Mouse (Mus musculus) liver (tissue): Measurements from ENCODE around the gene Nt5c2.

ENCODE experiments used
- DNase-seq: peaks from one replicate; pipeline ENCODE4 v3.0.0-alpha.2; 2020; ENCODE audit warnings: mixed read lengths

The Nt5c2 gene

GRCm38 (mm10) chr19:46962841-46963240 is 52.1 kb downstream of the Nt5c2 start:
- DNase-seq: no peak

DNA sequence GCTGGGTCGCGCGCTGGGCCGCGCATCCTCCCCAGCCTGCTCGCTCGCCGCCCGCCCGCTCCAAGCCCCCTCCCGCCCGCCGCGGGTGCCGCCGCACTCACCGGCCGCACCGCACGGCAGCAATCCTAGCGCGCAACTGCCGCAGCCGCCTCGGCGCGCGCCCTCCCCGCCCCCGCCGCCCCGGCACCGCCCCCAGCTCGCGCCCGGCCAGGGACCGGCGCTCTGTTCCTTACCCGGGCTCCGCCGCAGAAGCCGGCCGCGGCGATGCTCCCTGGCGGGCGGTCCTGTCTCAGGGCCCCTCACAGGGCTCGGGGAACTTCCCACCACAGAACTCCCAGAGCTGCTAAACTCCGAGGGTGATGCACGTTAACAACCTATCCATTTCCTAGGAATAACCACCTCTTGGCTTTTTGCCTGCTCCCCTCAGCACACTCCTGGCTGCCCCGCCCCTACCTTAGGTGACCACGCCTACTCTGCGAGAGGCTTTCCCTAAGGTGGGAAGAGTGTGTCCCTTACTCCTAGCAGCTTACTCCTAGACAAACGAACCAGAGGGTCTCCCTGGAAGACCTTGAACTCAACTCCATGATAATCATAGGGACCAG is 52.7 kb downstream of the Nt5c2 start:
- peak; percentile 94 for DNase-seq

GRCm38 (mm10) chr19:46961652-46962051 is 53.3 kb downstream of the Nt5c2 start:
- peak; percentile 85 for DNase-seq

DNA sequence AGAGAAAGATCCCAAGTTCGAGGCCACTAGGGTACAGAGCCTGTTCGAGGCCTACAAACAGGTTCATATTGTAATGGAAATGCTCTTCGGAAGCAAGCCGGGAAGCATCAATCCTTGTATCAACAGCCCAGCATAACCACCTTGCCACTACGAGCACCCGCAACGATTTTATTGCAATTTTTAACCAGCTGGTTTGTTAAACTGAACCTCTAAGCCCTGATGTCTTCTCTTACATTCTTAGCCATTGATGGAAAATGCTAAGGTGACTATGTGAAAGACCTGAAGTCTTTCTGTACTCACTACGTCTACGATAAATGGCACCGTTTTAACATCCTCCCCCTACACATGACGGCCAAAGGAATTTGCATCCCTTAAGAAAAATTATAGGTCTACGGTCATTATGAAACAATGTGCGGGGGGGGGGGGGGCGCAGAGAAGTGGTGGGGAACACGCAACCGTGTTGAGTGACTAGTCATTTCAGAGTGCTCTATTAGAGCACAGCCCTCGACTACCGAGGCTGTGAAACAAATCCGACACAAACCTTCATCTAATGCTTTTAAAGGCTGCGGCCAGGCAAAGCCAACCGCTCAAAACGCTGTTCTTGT is 53.8 kb downstream of the Nt5c2 start:
- no peak for DNase-seq

- DNase-seq: no peak
Measured at GRCm38 (mm10) chr19:46960101-46961046, 54.6 kb downstream of the Nt5c2 start.

DNA sequence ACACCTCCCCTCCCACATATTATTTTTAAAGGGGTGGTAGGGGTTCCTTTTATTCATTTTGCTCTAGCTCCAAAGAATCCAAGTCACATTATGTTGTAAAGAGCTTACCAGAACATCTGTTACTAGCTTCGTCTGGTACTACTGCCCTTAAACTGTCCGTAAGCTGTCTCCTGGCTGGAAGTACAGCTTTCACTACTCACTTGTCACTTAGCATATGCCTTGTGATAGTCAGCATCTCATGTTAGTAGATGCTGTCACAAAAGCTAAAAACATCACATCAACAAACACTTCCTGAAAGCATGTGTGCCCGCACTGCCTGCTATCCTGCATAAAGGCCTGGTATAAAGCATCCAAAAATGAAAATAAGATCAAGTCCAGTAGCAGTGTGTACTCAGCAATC is 55.4 kb downstream of the Nt5c2 start:
- no peak for DNase-seq

DNA sequence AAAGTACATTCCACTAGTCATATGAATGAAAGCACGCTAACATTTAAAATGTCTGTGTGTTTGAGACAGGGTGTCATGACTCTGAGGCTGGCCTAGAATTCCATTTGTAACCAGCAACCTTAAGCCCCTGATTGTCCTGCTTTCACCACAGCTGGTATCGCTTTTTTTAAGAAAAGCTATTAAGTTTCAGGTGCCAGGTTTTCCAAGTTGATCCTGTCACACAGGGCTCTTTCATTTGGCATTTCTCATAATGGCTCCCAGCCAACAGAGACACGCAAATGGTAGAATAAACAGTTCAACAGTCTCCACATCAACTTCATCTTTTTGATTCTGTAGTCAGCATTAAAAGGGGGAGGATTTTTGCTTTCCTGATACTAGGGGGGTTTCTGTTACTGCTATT is 56.4 kb downstream of the Nt5c2 start:
- DNase-seq: no peak

GRCm38 (mm10) chr19:46957971-46958370 is 57.0 kb downstream of the Nt5c2 start:
- no peak for DNase-seq

GRCm38 (mm10) chr19:46957001-46957400 is 58.0 kb downstream of the Nt5c2 start:
- DNase-seq: peak; percentile 56

DNA sequence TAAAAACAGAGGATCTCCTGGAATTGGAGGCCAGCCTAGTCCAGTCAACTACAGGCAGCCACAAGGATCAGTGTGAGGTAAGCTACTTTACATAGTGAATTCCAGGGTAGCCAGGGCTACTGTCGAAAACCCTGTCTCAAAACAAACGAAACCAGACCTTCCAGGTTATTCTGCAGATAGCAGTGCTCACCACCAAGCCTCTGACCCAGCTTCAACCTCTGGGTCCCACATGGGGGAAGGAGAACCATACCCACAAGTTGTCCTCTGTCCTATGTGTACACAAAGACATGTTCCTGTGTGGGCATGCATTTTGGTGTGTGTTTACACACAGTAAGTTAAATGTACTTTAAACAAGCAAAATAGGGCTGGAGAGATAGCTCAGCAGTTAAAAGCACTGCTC is 58.5 kb downstream of the Nt5c2 start:
- no peak for DNase-seq

DNA sequence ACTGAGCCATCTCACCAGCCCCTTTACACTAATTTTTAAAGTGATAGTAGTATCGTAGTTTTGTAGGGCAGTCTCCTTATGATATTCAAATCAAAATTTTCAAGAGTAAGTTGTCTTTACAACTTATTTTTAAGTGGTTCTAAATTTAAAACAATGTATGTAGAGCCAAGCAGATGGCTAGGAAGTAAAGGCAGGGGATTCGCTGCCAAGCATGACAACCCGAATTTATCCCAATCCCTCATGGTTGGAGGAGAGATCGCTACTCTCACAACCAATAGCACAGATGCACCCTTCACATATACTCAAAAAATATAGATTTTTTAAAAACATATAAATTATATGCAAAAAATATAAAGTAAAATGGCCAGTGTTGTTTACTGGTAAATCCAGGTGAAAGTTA is 59.3 kb downstream of the Nt5c2 start:
- no peak for DNase-seq

DNA sequence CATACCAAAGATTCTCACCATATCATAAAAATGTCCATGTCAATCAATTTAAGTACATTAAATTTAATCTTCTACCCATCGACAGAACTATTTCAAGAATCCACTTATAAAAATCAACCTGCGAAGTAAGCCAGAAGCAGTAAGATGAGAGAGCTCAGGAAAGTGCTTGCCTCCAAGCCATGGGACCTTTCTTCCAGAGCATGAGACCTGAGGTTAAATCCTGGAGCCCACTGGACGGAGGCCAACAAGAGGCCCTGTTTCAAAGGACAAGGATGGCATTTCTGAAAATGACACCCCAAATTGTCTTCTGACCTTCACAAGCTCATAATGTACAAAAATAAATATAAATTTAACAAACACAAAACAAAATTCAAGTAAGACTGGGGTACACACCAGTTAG is 61.4 kb downstream of the Nt5c2 start:
- no peak for DNase-seq

DNA sequence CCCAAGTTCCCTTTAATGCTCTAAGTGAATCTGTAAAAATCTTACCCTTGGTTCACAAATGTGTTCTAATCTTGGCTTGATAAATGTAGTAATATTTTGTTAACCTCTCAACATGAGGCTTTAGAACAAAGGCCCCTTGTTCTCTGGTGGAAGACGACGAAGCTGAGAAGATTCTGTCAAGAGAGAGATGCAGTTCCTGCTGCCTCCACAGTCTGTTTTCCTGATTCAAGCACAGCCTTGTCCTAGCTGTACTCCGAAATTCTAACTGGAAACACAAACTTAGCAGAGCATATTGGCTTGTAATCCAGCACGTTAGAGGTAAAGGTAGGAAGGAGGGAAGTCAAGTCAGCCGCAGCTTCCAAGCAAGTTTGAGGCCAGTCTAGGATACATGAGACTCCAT is 62.0 kb downstream of the Nt5c2 start:
- DNase-seq: no peak

DNA sequence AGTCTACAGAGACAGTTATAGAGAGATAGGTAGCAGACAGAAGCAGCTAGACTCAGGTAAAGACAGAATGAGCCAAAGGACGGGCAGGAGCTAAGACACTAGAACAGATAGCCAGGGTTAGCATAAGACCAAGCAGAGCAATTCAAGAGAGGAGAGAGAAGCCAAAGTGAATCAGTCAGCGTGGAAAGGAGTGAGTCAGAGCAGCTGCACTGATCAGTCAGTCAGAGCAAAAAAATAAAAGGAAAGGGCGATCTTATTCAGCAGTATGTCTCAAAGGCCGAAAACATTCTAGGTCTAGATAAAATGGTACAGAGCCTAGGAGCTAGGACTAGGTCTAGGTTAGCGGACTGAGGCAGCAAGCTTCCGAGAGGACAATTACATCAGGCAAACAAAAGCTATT is 70.6 kb downstream of the Nt5c2 start:
- no peak for DNase-seq

DNA sequence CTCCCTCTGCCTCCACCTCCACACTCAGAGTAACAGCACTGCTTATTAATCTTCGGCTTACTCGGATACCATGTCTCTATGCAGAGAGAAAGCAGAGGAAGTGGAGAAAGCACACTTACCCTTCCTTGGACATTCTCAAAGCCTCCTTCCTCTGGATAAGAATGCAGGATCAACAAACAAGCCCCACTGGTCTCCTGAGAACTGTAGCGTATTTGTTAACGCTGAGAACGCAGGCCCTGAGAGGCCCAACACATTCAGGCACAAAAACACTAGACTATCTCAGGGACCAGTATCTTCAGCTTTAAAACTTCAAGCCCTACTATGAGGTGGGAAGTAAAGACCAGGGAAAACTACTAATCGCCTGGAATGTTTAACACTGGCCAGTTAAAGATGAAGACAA is 77.8 kb downstream of the Nt5c2 start:
- no peak for DNase-seq

DNA sequence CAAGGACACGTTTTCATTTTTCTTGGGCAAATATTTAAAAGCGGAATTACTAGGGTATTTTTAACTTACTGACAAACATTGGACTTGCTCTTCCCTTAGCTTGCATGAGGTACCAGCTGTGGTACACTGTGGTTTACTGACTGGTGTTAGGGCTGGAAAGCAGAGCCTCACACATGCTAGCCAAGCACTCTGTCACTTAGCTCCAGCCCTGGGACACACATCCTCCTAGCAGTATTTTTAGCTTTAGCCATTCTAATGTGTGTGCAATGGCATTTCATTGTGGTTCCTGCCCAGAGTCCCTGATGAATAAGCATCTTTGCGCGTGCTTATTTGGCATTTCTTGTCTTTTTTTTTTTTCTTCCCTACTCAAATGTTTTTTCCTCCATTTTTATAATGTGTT is 80.9 kb downstream of the Nt5c2 start:
- no peak for DNase-seq

GRCm38 (mm10) chr19:46932608-46933007 is 82.3 kb downstream of the Nt5c2 start:
- no peak for DNase-seq

DNA sequence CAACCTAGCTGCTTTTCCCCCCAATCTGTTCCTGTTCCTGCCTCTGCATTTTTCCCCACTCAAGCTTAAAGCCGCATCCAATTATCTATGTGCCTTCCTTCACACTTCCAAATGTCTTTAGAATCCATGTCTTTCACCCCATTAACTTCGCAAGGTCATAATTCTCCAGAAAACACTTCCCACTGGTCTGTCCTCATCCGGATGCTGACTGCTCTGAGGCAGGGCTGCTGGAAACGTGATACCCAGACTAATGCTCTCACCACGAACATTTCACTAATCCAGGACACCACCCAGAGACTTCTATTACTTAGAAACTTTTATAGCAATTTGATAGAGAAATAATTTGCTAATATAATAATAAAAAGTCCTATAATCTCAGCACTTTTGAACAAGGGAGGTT is 84.9 kb downstream of the Nt5c2 start:
- DNase-seq: no peak

GRCm38 (mm10) chr19:46929044-46929587 is 85.8 kb downstream of the Nt5c2 start:
- no peak for DNase-seq

DNA sequence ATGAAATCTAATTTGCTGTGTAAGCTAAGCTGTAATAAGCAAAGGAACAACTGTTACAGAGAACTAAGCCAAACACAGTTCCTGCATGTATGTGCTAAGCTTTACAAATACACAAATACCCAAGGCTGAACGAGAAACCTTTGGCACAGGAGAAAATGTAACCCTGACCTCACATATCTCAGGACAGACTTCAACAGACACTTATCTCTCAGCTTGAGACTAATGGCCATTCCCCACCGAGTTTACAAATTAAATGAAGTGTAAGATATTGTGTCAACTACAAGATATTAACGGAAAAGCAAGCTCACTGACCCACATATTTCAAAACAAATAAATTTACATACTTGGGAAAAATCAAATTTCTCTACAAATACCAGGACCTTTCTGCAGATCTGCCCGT is 86.8 kb downstream of the Nt5c2 start:
- no peak for DNase-seq

DNA sequence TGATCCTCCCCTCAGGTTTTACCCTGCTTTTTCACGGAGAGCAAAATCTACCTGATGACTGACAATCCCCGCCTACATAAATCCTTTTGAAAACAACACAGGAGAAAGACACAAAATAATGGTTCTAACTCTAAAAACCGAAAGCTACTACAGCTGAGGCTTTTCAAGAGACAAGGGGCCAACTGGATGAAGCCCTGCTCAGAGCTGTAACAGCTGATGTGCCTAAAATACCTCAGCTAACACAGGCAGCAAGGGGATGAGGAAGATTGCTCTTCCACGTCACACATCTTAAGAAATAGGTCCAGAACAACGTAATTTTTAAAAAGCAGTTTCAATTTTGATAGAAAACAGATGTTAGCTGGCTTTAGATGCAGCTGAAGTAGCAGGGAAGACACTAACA is 88.0 kb downstream of the Nt5c2 start:
- DNase-seq: no peak

- DNase-seq: peak; percentile 39
Measured at GRCm38 (mm10) chr19:46926357-46926756, 88.6 kb downstream of the Nt5c2 start.

GRCm38 (mm10) chr19:46920571-46920970 is 94.4 kb downstream of the Nt5c2 start:
- no peak for DNase-seq
